Mouse (Mus musculus) lung, embryonic 14.5 days (tissue): ENCODE measurements at regions not wholly inside any gene's neighbourhood (a gene's known extent, or its start where the extent isn't known, plus 50 kb on each side); places are given as distances from the start of the nearest gene placed in this dataset.

Experiments used
- ATAC-seq: fragments of 200-750 bp; cut with Nextera tagmentation; 2 replicates; pipeline ENCODE4 v1.8.0; 2017; ENCODE audit warnings: mild to moderate bottlenecking, moderate TSS enrichment, moderate library complexity; ENCODE audit not compliant: insufficient read depth
- DNase-seq: peaks from one replicate; pipeline ENCODE4 v3.0.0-alpha.2; 2015
- H3K27ac ChIP-seq: fragments of 300-500 bp; sonication (generic); 2 replicates; pipeline ENCODE4 v1.5.1; 2014; ENCODE audit warnings: low read depth, mild to moderate bottlenecking, moderate library complexity
- H3K27me3 ChIP-seq: fragments of 300-500 bp; sonication (generic); 2 replicates; pipeline ENCODE4 v1.6.1; 2014; ENCODE audit warnings: low read length, control low read depth; ENCODE audit not compliant: insufficient read depth
- H3K36me3 ChIP-seq: fragments of 300-500 bp; sonication (generic); 2 replicates; pipeline ENCODE4 v1.6.1; 2014; ENCODE audit warnings: control low read depth; ENCODE audit not compliant: insufficient read depth
- H3K4me1 ChIP-seq: fragments of 300-500 bp; sonication (generic); 2 replicates; pipeline ENCODE4 v1.6.1; 2014; ENCODE audit warnings: antibody characterized with exemption, control low read depth; ENCODE audit not compliant: insufficient read depth
- H3K4me2 ChIP-seq: fragments of 300-500 bp; sonication (generic); 2 replicates; pipeline ENCODE4 v1.6.1; 2014; ENCODE audit warnings: mild to moderate bottlenecking
- H3K4me3 ChIP-seq: fragments of 300-500 bp; sonication (generic); 2 replicates; pipeline ENCODE4 v1.5.1; 2014; ENCODE audit warnings: low read depth, low read length
- H3K9ac ChIP-seq: fragments of 300-500 bp; sonication (generic); 2 replicates; pipeline ENCODE4 v1.6.1; 2014
- H3K9me3 ChIP-seq: fragments of 300-500 bp; sonication (generic); 2 replicates; pipeline ENCODE4 v1.6.1; 2016; ENCODE audit warnings: low read depth, low read length, control low read depth
- CTCF ChIP-seq: IDR thresholded peaks from 2 replicates; pipeline ENCODE4 v1.5.1; 2016; ENCODE audit warnings: antibody characterized with exemption, low read depth
- WGBS: fragments of 180-500 bp; shearing (Covaris S2); extraction: QIAGEN DNeasy Blood & Tissue Kit; methylation state at CpG from one replicate; pipeline ENCODE4 v1.1.7; 2014; 5-methylcytosine and 5-hydroxymethylcytosine counted together

- Histone ChIP-seq H3K36me3 (no peaks in the 10 kb centered on the region), H3K4me3 (no peak overlapping the region), H3K4me1 (no peaks in the 10 kb centered on the region), H3K9me3 (no peaks in the 10 kb centered on the region), H3K27ac (no peak overlapping the region), H3K9ac (no peak overlapping the region), H3K27me3 (no peaks in the 10 kb centered on the region), H3K4me2 (no peak overlapping the region)
- 76% methylated on average over 3 of the region's 3 CpGs for WGBS
- DNase-seq (no peak), ATAC-seq (no peak)
- no peak for TF ChIP-seq CTCF
These were observed 237.5 kb downstream of the Gm26897 start for GRCm38 (mm10) chr5:111971193-111971592.

GRCm38 (mm10) chr5:111971952-111972351 lies 238.2 kb downstream of the Gm26897 start:
- no peaks in the 10 kb centered on the region for H3K9me3 ChIP-seq
- no peaks in the 10 kb centered on the region for H3K27me3 ChIP-seq
- no peak overlapping the region for H3K4me2 ChIP-seq
- H3K27ac ChIP-seq = no peak overlapping the region
- ATAC-seq (no peak), DNase-seq (peak; percentile 22)
- TF ChIP-seq CTCF = no peak
- WGBS = 41% methylated on average over 3 of the region's 3 CpGs
- H3K36me3 ChIP-seq = no peaks in the 10 kb centered on the region
- no peak overlapping the region for H3K9ac ChIP-seq
- H3K4me3 ChIP-seq = no peak overlapping the region
- no peaks in the 10 kb centered on the region for H3K4me1 ChIP-seq

GRCm38 (mm10) chr5:111975686-111976085 lies 242.0 kb downstream of the Gm26897 start:
- no peak for DNase-seq
- no peak for TF ChIP-seq CTCF
- Histone ChIP-seq H3K9me3 (no peaks in the 10 kb centered on the region), H3K9ac (no peak overlapping the region), H3K36me3 (no peaks in the 10 kb centered on the region), H3K4me1 (no peaks in the 10 kb centered on the region), H3K27me3 (no peaks in the 10 kb centered on the region), H3K4me2 (no peak overlapping the region), H3K4me3 (no peak overlapping the region), H3K27ac (no peak overlapping the region)
- WGBS = 51% methylated on average over 7 of the region's 7 CpGs
- ATAC-seq = no peak

GRCm38 (mm10) chr5:111979601-111980000 lies 245.9 kb downstream of the Gm26897 start:
- Histone ChIP-seq H3K36me3 (no peaks in the 10 kb centered on the region), H3K4me3 (no peak overlapping the region), H3K27ac (no peak overlapping the region), H3K4me2 (no peak overlapping the region), H3K27me3 (no peaks in the 10 kb centered on the region), H3K9me3 (no peaks in the 10 kb centered on the region), H3K9ac (no peak overlapping the region), H3K4me1 (no peaks in the 10 kb centered on the region)
- ATAC-seq (no peak), DNase-seq (peak; percentile 59)
- no peak for TF ChIP-seq CTCF
- 79% methylated on average over 3 of the region's 3 CpGs for WGBS

GRCm38 (mm10) chr5:111982106-111982505 lies 248.4 kb downstream of the Gm26897 start:
- Histone ChIP-seq H3K4me1 (no peaks in the 10 kb centered on the region), H3K9me3 (no peaks in the 10 kb centered on the region), H3K9ac (no peak overlapping the region), H3K36me3 (no peaks in the 10 kb centered on the region), H3K27me3 (no peaks in the 10 kb centered on the region), H3K27ac (no peak overlapping the region), H3K4me3 (no peak overlapping the region), H3K4me2 (no peak overlapping the region)
- DNase-seq (no peak), ATAC-seq (no peak)
- TF ChIP-seq CTCF = no peak
- WGBS = 83% methylated on average over 2 of the region's 2 CpGs

GRCm38 (mm10) chr5:111985997-111986396 lies 252.3 kb downstream of the Gm26897 start:
- Histone ChIP-seq H3K36me3 (no peaks in the 10 kb centered on the region), H3K27me3 (no peaks in the 10 kb centered on the region), H3K9ac (no peak overlapping the region), H3K4me2 (no peak overlapping the region), H3K4me3 (no peak overlapping the region), H3K4me1 (no peaks in the 10 kb centered on the region), H3K27ac (no peak overlapping the region), H3K9me3 (no peaks in the 10 kb centered on the region)
- ATAC-seq (no peak), DNase-seq (no peak)
- WGBS = 79% methylated on average over 8 of the region's 8 CpGs
- no peak for TF ChIP-seq CTCF

- 44% methylated on average over 6 of the region's 6 CpGs for WGBS
- no peaks in the 10 kb centered on the region for H3K9me3 ChIP-seq
- H3K36me3 ChIP-seq = no peaks in the 10 kb centered on the region
- TF ChIP-seq CTCF = no peak
- no peaks in the 10 kb centered on the region for H3K27me3 ChIP-seq
- ATAC-seq (no peak), DNase-seq (peak; percentile 78)
- H3K4me2 ChIP-seq = no peak overlapping the region
- H3K27ac ChIP-seq = no peak overlapping the region
- no peak overlapping the region for H3K4me3 ChIP-seq
- no peaks in the 10 kb centered on the region for H3K4me1 ChIP-seq
- no peak overlapping the region for H3K9ac ChIP-seq
These were observed 253.3 kb downstream of the Gm26897 start for GRCm38 (mm10) chr5:111987036-111987435.

GRCm38 (mm10) chr5:111991805-111992204 lies 258.1 kb downstream of the Gm26897 start:
- H3K27me3 ChIP-seq = no peaks in the 10 kb centered on the region
- DNase-seq = no peak
- TF ChIP-seq CTCF = no peak
- no peak overlapping the region for H3K27ac ChIP-seq
- no peaks in the 10 kb centered on the region for H3K4me1 ChIP-seq
- no peaks in the 10 kb centered on the region for H3K9me3 ChIP-seq
- no peak overlapping the region for H3K4me3 ChIP-seq
- 79% methylated on average over 10 of the region's 10 CpGs for WGBS
- H3K4me2 ChIP-seq = no peak overlapping the region
- H3K36me3 ChIP-seq = no peaks in the 10 kb centered on the region
- ATAC-seq = no peak
- no peak overlapping the region for H3K9ac ChIP-seq
